Mouse (Mus musculus): ENCODE results near the gene Dcpp3. TPM values are rescaled to one million over a fixed set of nuclear protein-coding genes. Genes with fewer than 3 reads are reported as not detected.

The Dcpp3 gene
- total RNA-seq, 2 experiments from 2014 or later: not detected

DNA sequence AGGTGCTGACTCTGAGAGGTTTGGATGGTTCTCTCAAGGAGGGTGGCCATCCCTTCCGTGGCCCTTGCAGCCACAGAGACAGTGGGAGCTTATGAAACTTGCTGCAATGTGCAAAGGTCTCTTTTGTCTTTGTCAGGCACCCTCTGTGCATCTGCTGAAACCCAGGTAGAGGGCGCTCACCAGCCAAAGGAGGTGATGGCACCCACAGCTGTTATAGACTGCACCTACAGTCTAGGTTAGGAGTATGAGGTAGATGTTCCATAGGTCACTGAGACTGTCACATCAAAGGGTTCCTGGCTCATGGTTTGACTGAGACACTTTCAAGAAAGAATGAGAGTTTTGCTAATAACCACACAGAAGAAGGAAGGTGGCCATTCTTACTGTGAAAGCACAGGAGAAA is 51.5 kb downstream of the Dcpp3 start:
- DNase-seq (ENCODE audit: low spot score): no peak
- intact Hi-C loops (cut with DNase I): loop anchor here (5.0 kb wide), 1 partner anchor 44 kb away; no protein-coding TSS in a partner anchor

Other genes with a start within 250 kb of the Dcpp3 start
- gene Hcfc1r1, start 243.9 kb upstream of the Dcpp3 start, total RNA-seq (2021): 100 to 1,000 TPM; 193 to 207 TPM
- 10 to 100 TPM; 12.2 to 12.3 TPM for gene Thoc6, start 243.6 kb upstream of the Dcpp3 start, total RNA-seq (2021)
- gene Tnfrsf12a, start 240.0 kb upstream of the Dcpp3 start, total RNA-seq (2021): 100 to 1,000 TPM in 1 of 2 experiments, 10 to 100 TPM in 1; 79.9 to 111 TPM
- gene Cldn6, start 238.2 kb upstream of the Dcpp3 start, total RNA-seq (2021): not detected
- gene Cldn9, start 233.4 kb upstream of the Dcpp3 start, total RNA-seq (2021): not detected
- gene 1520401A03Rik, start 194.7 kb upstream of the Dcpp3 start, total RNA-seq (2021): not detected
- gene Pkmyt1, start 191.1 kb upstream of the Dcpp3 start, total RNA-seq (2021): 1 to 10 TPM; 1.4 to 1.5 TPM
- gene Paqr4, start 176.6 kb upstream of the Dcpp3 start, total RNA-seq (2021): 10 to 100 TPM; 26.1 to 29.5 TPM
- gene Kremen2, start 171.6 kb upstream of the Dcpp3 start, total RNA-seq (2021): not detected
- gene Flywch1, start 145.9 kb upstream of the Dcpp3 start, total RNA-seq (2021): 10 to 100 TPM; 29.7 to 33.2 TPM
- gene Flywch2, start 131.4 kb upstream of the Dcpp3 start, total RNA-seq (2021): 1 to 10 TPM in 1 of 2 experiments, under 1 TPM in 1; 0.88 to 1.6 TPM
- 100 to 1,000 TPM; 157 to 162 TPM for gene Srrm2, start 126.9 kb upstream of the Dcpp3 start, total RNA-seq (2021)
- 100 to 1,000 TPM; 353 to 372 TPM for gene Elob, start 88.3 kb upstream of the Dcpp3 start, total RNA-seq (2021)
- gene Prss33, start 81.4 kb upstream of the Dcpp3 start, total RNA-seq (2021): not detected
- gene Prss32, start 73.6 kb upstream of the Dcpp3 start, total RNA-seq (2021): not detected
- gene Prss41, start 73.3 kb upstream of the Dcpp3 start, total RNA-seq (2021): not detected
- gene Prss21, start 49.4 kb upstream of the Dcpp3 start, total RNA-seq (2021): not detected
- not detected for gene Dcpp1, start 36.6 kb upstream of the Dcpp3 start, total RNA-seq (2021)
- gene Dcpp2, start 36.6 kb upstream of the Dcpp3 start, total RNA-seq (2021): not detected
- gene Sbp, start 24.2 kb downstream of the Dcpp3 start, total RNA-seq (2021): not detected
- gene Sbpl, start 37.8 kb downstream of the Dcpp3 start, total RNA-seq (2021): not detected
- not detected for gene Prss30, start 63.1 kb downstream of the Dcpp3 start, total RNA-seq (2021)
- not detected for gene Prss22, start 80.6 kb downstream of the Dcpp3 start, total RNA-seq (2021)
- not detected for gene Prss27, start 120.7 kb downstream of the Dcpp3 start, total RNA-seq (2021)
- 10 to 100 TPM; 10.2 to 11.2 TPM for gene Kctd5, start 156.0 kb downstream of the Dcpp3 start, total RNA-seq (2021)
- 10 to 100 TPM; 45.0 to 46.1 TPM for gene Pdpk1, start 233.5 kb downstream of the Dcpp3 start, total RNA-seq (2021)
- gene Amdhd2, start 246.3 kb downstream of the Dcpp3 start, total RNA-seq (2021): 1 to 10 TPM; 9.1 to 9.6 TPM

All from heart, postnatal 25 days (tissue).